Mouse (Mus musculus) splenic B cell, adult 2 months (primary cell): ENCODE data around the gene Krcc1.
"Not testable (repeated sequence)": the region's sequence is repeated elsewhere in the genome, so short reads cannot be mapped to it uniquely, and the experiment has no call there.

Experiments used
- DNase-seq: peaks from one replicate; pipeline ENCODE4 v3.0.0-alpha.2; 2011; ENCODE audit warnings: low read depth, low spot score
- H3K27me3 ChIP-seq: 2 replicates; pipeline ENCODE4 v1.6.1; 2012; ENCODE audit warnings: mild to moderate bottlenecking, low read length, moderate library complexity, mixed read lengths; ENCODE audit not compliant: control insufficient read depth, poor library complexity, insufficient read depth, severe bottlenecking
- H3K36me3 ChIP-seq: 2 replicates; pipeline ENCODE4 v1.6.1; 2012; ENCODE audit warnings: mild to moderate bottlenecking, low read length, moderate library complexity, mixed read lengths; ENCODE audit not compliant: control insufficient read depth, poor library complexity, insufficient read depth, severe bottlenecking

Krcc1 gene

GRCm38 (mm10) chr6:71273715-71274114 is 2.2 kb downstream of the Krcc1 start:
- peak; percentile 8 for DNase-seq

GRCm38 (mm10) chr6:71274621-71275020 is 3.1 kb downstream of the Krcc1 start:
- no peaks in the 10 kb centered on the region for H3K27me3 ChIP-seq
- DNase-seq, result no peak
- H3K36me3 ChIP-seq, result no peaks in the 10 kb centered on the region

More at GRCm38 (mm10) chr6:71273715-71274114, 2.2 kb downstream of the Krcc1 start:
- no peaks in the 10 kb centered on the region for H3K27me3 ChIP-seq
- no peaks in the 10 kb centered on the region for H3K36me3 ChIP-seq

GRCm38 (mm10) chr6:71279418-71279817 is 7.9 kb downstream of the Krcc1 start:
- peak; percentile 49 for DNase-seq

GRCm38 (mm10) chr6:71293509-71293908 is 22.0 kb downstream of the Krcc1 start:
- no peak for DNase-seq
- no peaks in the 10 kb centered on the region for H3K27me3 ChIP-seq
- H3K36me3 ChIP-seq, result no peaks in the 10 kb centered on the region

More at GRCm38 (mm10) chr6:71279418-71279817, 7.9 kb downstream of the Krcc1 start:
- Histone ChIP-seq H3K27me3 (no peaks in the 10 kb centered on the region), H3K36me3 (0 out of 2 replicates have a peak, but pooled peaks cover 2% of the 10 kb centered on the region)

- no peak for DNase-seq
- Histone ChIP-seq H3K27me3 (no peaks in the 10 kb centered on the region), H3K36me3 (no peaks in the 10 kb centered on the region)
Measured at GRCm38 (mm10) chr6:71295303-71295702, 23.8 kb downstream of the Krcc1 start.

- Histone ChIP-seq H3K27me3 (no peaks in the 10 kb centered on the region), H3K36me3 (no peaks in the 10 kb centered on the region)
- DNase-seq, result no peak
Measured at GRCm38 (mm10) chr6:71298051-71298450, 26.6 kb downstream of the Krcc1 start.

- no peaks in the 10 kb centered on the region for H3K36me3 ChIP-seq
- H3K27me3 ChIP-seq, result no peaks in the 10 kb centered on the region
- peak; percentile 52 for DNase-seq
Measured at GRCm38 (mm10) chr6:71298751-71299150, 27.3 kb downstream of the Krcc1 start.

- Histone ChIP-seq H3K36me3 (no peaks in the 10 kb centered on the region), H3K27me3 (no peaks in the 10 kb centered on the region; the same call in 1 of the 2 replicates)
- no peak for DNase-seq
Measured at GRCm38 (mm10) chr6:71302097-71302731, 30.7 kb downstream of the Krcc1 start.

GRCm38 (mm10) chr6:71307486-71307885 is 36.0 kb downstream of the Krcc1 start:
- DNase-seq, result no peak
- Histone ChIP-seq H3K36me3 (no peaks in the 10 kb centered on the region), H3K27me3 (no peaks in the 10 kb centered on the region; the same call in 1 of the 2 replicates)

- no peaks in the 10 kb centered on the region for H3K27me3 ChIP-seq
- H3K36me3 ChIP-seq, result no peaks in the 10 kb centered on the region
- DNase-seq, result no peak
Measured at GRCm38 (mm10) chr6:71321826-71322283, 50.4 kb downstream of the Krcc1 start, which contains the start of gene Smyd1. Gene Smyd1, minus strand, starts transcription at chr6:71322233.

GRCm38 (mm10) chr6:71322491-71322921 is 51.0 kb downstream of the Krcc1 start, which contains the start of gene Cd8b1:
Gene Cd8b1, plus strand, starts transcription at chr6:71322788.
- DNase-seq, result no peak
- H3K27me3 ChIP-seq, result no peaks in the 10 kb centered on the region
- no peaks in the 10 kb centered on the region for H3K36me3 ChIP-seq

GRCm38 (mm10) chr6:71324816-71325215 is 53.3 kb downstream of the Krcc1 start:
- no peaks in the 10 kb centered on the region for H3K27me3 ChIP-seq
- H3K36me3 ChIP-seq, result no peaks in the 10 kb centered on the region
- DNase-seq, result no peak

GRCm38 (mm10) chr6:71329881-71330280 is 58.4 kb downstream of the Krcc1 start:
- Histone ChIP-seq H3K27me3 (no peaks in the 10 kb centered on the region), H3K36me3 (no peaks in the 10 kb centered on the region)
- no peak for DNase-seq

GRCm38 (mm10) chr6:71330486-71330885 is 59.0 kb downstream of the Krcc1 start:
- H3K27me3 ChIP-seq, result no peaks in the 10 kb centered on the region
- H3K36me3 ChIP-seq, result no peaks in the 10 kb centered on the region
- no peak for DNase-seq

- not testable (repeated sequence) for DNase-seq, H3K36me3 ChIP-seq, H3K27me3 ChIP-seq
Measured at GRCm38 (mm10) chr6:71331491-71331890, 60.0 kb downstream of the Krcc1 start.
